Mouse (Mus musculus): ENCODE results near the gene 4921504E06Rik. TPM values are rescaled to one million over a fixed set of nuclear protein-coding genes. Genes with fewer than 3 reads are reported as not detected.

Gene 4921504E06Rik
- polyA plus RNA-seq, 1 experiment = not detected

DNA sequence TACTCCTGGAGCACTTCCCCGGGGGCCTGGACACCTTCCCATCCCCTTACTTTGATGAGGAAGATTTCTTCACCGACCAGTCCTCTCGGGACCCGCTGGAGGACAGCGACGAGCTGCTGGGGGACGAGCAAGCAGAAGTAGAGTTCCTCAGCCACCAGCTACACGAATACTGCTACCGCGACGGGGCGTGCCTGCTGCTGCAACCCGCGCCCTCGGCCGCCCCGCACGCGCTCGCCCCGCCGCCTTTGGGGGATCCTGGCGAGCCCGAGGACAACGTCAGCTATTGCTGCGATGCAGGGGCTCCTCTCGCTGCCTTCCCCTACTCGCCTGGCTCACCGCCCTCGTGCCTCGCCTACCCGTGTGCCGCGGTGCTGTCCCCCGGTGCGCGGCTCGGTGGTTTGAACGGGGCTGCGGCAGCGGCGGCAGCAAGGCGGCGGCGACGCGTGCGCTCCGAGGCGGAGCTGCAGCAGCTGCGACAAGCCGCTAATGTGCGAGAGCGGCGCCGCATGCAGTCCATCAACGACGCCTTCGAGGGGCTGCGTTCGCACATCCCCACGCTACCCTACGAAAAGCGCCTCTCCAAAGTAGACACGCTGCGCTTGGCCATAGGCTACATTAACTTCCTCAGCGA, 107.7 kb downstream of the 4921504E06Rik start:
- H3K79me2 ChIP-seq (ENCODE audit: control insufficient read depth, insufficient read depth) = no peaks in the 10 kb centered on the region
- peaks cover 25% of the 10 kb centered on the region for H3K27me3 ChIP-seq (ENCODE audit: control insufficient read depth, insufficient read depth, insufficient read length)
- H3K4me3 ChIP-seq = no peak overlapping the region
- H3K4me2 ChIP-seq (ENCODE audit: low read depth) = no peak overlapping the region
- no peak overlapping the region for H3ac ChIP-seq (ENCODE audit: control insufficient read depth, insufficient read length)
- H3K36me3 ChIP-seq (ENCODE audit: control insufficient read depth, insufficient read depth) = no peaks in the 10 kb centered on the region
- TF ChIP-seq CEBPB (IDR thresholded peaks at IDR 0.05; ENCODE audit: insufficient read depth, poor library complexity, severe bottlenecking) (no peak), E2F4 (IDR thresholded peaks at IDR 0.05; ENCODE audit: insufficient read depth) (no peak), MAX (IDR thresholded peaks at IDR 0.05; ENCODE audit: low read depth) (no peak), POLR2A (IDR thresholded peaks at IDR 0.05; ENCODE audit: insufficient read length, low read depth) (no peak), TCF12 (IDR thresholded peaks at IDR 0.05; ENCODE audit: insufficient read depth, poor library complexity, severe bottlenecking) (no peak), MYOD1 (IDR thresholded peaks at IDR 0.05; ENCODE audit: control insufficient read depth in 1 of 3, insufficient read length in 2 of 3, low read depth in 2 of 3) (no peak), POLR2AphosphoS2 (IDR thresholded peaks at IDR 0.05; ENCODE audit: insufficient read length, low read depth) (no peak), MYOG (IDR thresholded peaks at IDR 0.05; ENCODE audit: control insufficient read depth in 1 of 3, insufficient read depth in 1 of 3, insufficient read length in 2 of 3, low read depth in 2 of 3) (no peak), USF1 (IDR thresholded peaks at IDR 0.05; ENCODE audit: low read depth) (no peak), SRF (IDR thresholded peaks at IDR 0.05; ENCODE audit: control insufficient read depth, insufficient read length, low read depth) (no peak), TCF3 (IDR thresholded peaks at IDR 0.05; ENCODE audit: insufficient read length, low read depth) (no peak), REST (IDR thresholded peaks at IDR 0.05; ENCODE audit: insufficient read depth, insufficient read length) (no peak)

DNA sequence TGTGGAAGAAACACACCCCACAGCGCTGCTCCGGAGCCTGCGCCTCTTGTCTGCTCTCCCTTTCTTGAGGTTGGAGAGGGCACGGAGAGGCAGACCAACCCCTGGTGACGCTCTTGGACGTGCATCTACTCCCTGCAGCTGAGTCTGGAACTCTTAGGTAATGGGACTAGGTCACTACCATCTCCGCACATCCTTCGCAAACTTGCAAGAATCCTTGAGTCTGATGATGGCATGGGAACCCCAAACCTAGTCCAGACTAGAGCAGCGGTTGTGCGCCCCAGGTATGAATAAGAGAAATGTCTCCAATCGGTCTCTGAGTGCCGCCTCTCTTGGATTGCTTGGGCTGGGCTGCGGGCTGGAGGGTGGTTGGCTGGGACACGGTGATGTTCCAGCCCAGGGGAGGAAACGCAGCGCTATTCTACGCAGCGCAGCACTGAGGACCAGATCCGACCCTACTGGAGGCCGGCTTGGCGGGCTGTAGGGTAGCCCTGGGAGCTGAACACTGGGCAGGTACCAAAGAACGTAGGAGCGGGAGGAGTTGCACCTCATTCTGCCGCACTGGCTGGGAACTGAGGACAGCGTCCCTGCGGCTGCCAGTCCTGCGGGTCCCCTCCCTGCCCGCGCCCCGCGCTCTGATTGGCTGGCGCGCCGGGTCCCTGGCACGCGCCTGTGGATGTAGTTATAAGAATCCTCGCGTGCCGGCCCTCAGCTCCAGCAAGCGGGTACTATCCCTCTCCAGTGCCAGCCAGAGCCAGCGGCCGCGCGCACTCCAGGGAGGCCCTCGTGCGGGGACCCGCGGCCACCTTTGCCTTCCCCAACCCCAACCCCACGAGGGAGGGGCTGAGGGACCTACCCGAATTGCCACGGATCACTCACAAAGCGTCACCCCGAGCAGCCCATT, 108.5 kb downstream of the 4921504E06Rik start, which contains the start of gene Ptf1a:
Gene Ptf1a, plus strand, starts transcription at position 733 of the 901 bp plus-strand sequence.
- no peak within 1 kb of the TSS for H3K4me2 ChIP-seq (ENCODE audit: low read depth)
- TF ChIP-seq SRF (IDR thresholded peaks at IDR 0.05; ENCODE audit: control insufficient read depth, insufficient read length, low read depth) = no peak
- TF ChIP-seq POLR2AphosphoS2 (IDR thresholded peaks at IDR 0.05; ENCODE audit: insufficient read length, low read depth) = no peak
- no peak for TF ChIP-seq MAX (IDR thresholded peaks at IDR 0.05; ENCODE audit: low read depth)
- TF ChIP-seq CEBPB (IDR thresholded peaks at IDR 0.05; ENCODE audit: insufficient read depth, poor library complexity, severe bottlenecking) = no peak
- TF ChIP-seq POLR2A (IDR thresholded peaks at IDR 0.05; ENCODE audit: insufficient read length, low read depth) = no peak
- no peaks in the 10 kb centered on the region for H3K36me3 ChIP-seq (ENCODE audit: control insufficient read depth, insufficient read depth)
- H3ac ChIP-seq (ENCODE audit: control insufficient read depth, insufficient read length) = no peak within 1 kb of the TSS
- no peak within 1 kb of the TSS for H3K4me3 ChIP-seq
- H3K79me2 ChIP-seq (ENCODE audit: control insufficient read depth, insufficient read depth) = no peaks in the 10 kb centered on the region
- H3K27me3 ChIP-seq (ENCODE audit: control insufficient read depth, insufficient read depth, insufficient read length) = peaks cover 25% of the 10 kb centered on the region

DNA sequence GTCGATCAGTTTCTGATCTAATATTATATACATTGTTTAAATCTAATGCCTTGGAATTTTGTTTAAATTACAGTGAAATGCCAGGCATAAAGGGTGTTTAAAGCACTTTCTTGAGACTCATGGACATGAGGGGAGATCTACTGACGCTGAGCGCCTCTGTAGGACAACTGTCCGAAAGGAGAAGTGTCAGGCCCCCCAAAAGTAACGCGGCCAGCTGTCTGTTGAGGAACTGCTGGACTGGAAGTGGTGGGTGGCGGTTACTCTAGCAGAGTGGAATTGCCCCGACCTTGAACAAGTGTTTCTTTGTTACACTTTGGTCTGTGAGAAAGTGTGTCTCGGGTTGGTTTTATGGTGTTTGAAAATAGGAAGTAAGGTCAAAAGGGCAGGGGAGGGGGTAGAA, 109.4 kb downstream of the 4921504E06Rik start:
- Histone ChIP-seq H3K27me3 (ENCODE audit: control insufficient read depth, insufficient read depth, insufficient read length) (peaks cover 25% of the 10 kb centered on the region), H3K4me2 (ENCODE audit: low read depth) (no peak overlapping the region)

DNA sequence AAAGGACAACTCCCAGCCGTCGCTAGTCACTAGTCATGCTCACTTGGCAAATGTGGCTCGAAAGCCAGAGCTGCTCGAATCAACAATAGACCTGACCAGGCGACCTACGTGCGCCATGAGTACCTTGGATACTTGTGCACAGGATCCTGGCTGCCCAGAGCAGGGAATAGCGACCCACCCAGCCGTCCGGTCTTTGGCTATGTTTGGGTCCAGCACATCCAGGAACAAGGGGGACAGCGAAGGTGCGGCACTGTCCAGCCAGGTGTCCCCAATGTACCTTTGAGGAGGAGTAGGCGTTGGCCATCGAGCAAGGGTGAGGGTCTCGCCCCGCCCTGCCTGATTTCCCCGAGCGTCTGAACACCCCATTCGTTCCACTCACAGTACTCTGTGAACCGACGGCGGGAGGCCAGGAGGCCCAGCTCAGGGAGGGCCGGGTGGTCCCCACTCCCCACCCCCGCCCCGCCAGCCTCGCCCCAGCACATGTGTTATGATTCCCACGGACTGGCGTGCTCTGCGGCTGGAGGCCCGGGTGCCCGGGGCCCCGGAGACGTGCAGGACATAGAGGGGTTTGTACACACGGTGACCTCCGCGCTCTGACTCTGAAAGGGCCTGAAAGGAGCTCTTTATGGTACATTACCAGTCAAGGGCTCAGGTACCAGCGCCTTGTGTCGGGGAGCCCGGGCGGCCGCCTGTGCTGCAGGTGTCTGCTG, 121.9 kb downstream of the 4921504E06Rik start:
- no peak overlapping the region for H3K4me2 ChIP-seq (ENCODE audit: low read depth)
- H3K36me3 ChIP-seq (ENCODE audit: control insufficient read depth, insufficient read depth) = no peaks in the 10 kb centered on the region
- no peaks in the 10 kb centered on the region for H3K79me2 ChIP-seq (ENCODE audit: control insufficient read depth, insufficient read depth)
- TF ChIP-seq USF1 (IDR thresholded peaks at IDR 0.05; ENCODE audit: low read depth) (no peak), POLR2A (IDR thresholded peaks at IDR 0.05; ENCODE audit: insufficient read length, low read depth) (no peak), POLR2AphosphoS2 (IDR thresholded peaks at IDR 0.05; ENCODE audit: insufficient read length, low read depth) (no peak)
- no peak overlapping the region for H3K4me3 ChIP-seq
- no peak overlapping the region for H3ac ChIP-seq (ENCODE audit: control insufficient read depth, insufficient read length)
- H3K27me3 ChIP-seq (ENCODE audit: control insufficient read depth, insufficient read depth, insufficient read length) = peaks cover 8% of the 10 kb centered on the region

More for the DNA sequence above, 109.4 kb downstream of the 4921504E06Rik start:
- Histone ChIP-seq H3ac (ENCODE audit: control insufficient read depth, insufficient read length) (no peak overlapping the region), H3K79me2 (ENCODE audit: control insufficient read depth, insufficient read depth) (no peaks in the 10 kb centered on the region), H3K36me3 (ENCODE audit: control insufficient read depth, insufficient read depth) (no peaks in the 10 kb centered on the region), H3K4me3 (no peak overlapping the region)
- TF ChIP-seq POLR2A (IDR thresholded peaks at IDR 0.05; ENCODE audit: insufficient read length, low read depth) (no peak), MYOD1 (IDR thresholded peaks at IDR 0.05; ENCODE audit: control insufficient read depth in 1 of 3, insufficient read length in 2 of 3, low read depth in 2 of 3) (no peak), POLR2AphosphoS2 (IDR thresholded peaks at IDR 0.05; ENCODE audit: insufficient read length, low read depth) (no peak), CEBPB (IDR thresholded peaks at IDR 0.05; ENCODE audit: insufficient read depth, poor library complexity, severe bottlenecking) (no peak), TCF12 (IDR thresholded peaks at IDR 0.05; ENCODE audit: insufficient read depth, poor library complexity, severe bottlenecking) (no peak), USF1 (IDR thresholded peaks at IDR 0.05; ENCODE audit: low read depth) (no peak), MAX (IDR thresholded peaks at IDR 0.05; ENCODE audit: low read depth) (no peak), MYOG (IDR thresholded peaks at IDR 0.05; ENCODE audit: control insufficient read depth in 1 of 3, insufficient read depth in 1 of 3, insufficient read length in 2 of 3, low read depth in 2 of 3) (no peak), TCF3 (IDR thresholded peaks at IDR 0.05; ENCODE audit: insufficient read length, low read depth) (no peak)

All from myocyte (in vitro differentiated cells).